Mouse (Mus musculus) CH12.LX (cell line): ENCODE results near the gene Postn. TPM values are rescaled to one million over a fixed set of nuclear protein-coding genes. Genes with fewer than 3 reads are reported as not detected.

Experiments used
- DNase-seq: peaks from one replicate; pipeline ENCODE4 v3.0.0-alpha.2; 2013; ENCODE audit errors: extremely low read depth
- H3K27ac ChIP-seq: 2 replicates; pipeline ENCODE4 v1.5.1; 2012; ENCODE audit warnings: low read depth, mild to moderate bottlenecking, control low read depth, moderate library complexity; ENCODE audit not compliant: insufficient read depth
- H3K27me3 ChIP-seq: replicated peaks from 2 replicates; pipeline ENCODE3; 2012; ENCODE audit warnings: inconsistent platforms
- H3K36me3 ChIP-seq, 2 experiments: replicated peaks in 1 of 2; 2 replicates each; pipeline versions ENCODE3 to v1.6.1; 2012; ENCODE audit warnings: inconsistent platforms in 1 of 2, low read length in 1 of 2, mild to moderate bottlenecking in 1 of 2, mixed read lengths in 1 of 2, moderate library complexity in 1 of 2; ENCODE audit not compliant: control insufficient read depth in 1 of 2, insufficient read depth in 1 of 2
- H3K4me1 ChIP-seq, 2 experiments: 2 replicates each; pipeline ENCODE4 v1.6.1; 2012; ENCODE audit warnings: inconsistent platforms in 1 of 2, moderate library complexity in 1 of 2; ENCODE audit not compliant: insufficient read depth in 2 of 2, control insufficient read depth in 1 of 2
- H3K4me2 ChIP-seq: 2 replicates; pipeline ENCODE4 v1.6.1; 2012; ENCODE audit warnings: low read depth, mild to moderate bottlenecking, control low read depth; ENCODE audit not compliant: poor library complexity, insufficient read depth, severe bottlenecking
- H3K4me3 ChIP-seq, 3 experiments: fragments of 150-350 bp in 1 of 3; sonication (generic) in 1 of 3; replicated peaks in 1 of 3; 2 replicates each; pipeline versions ENCODE3 to v1.5.1; 2011 to 2012; ENCODE audit warnings: low read depth in 2 of 3, low read length in 2 of 3, mild to moderate bottlenecking in 2 of 3, moderate library complexity in 2 of 3, control low read depth in 1 of 3, improper control_type of control experiment in 1 of 3, inconsistent platforms in 1 of 3, mixed read lengths in 1 of 3; ENCODE audit not compliant: poor library complexity in 1 of 3
- H3K79me2 ChIP-seq: replicated peaks from 2 replicates; pipeline ENCODE4 v1.6.1; 2012; ENCODE audit warnings: mild to moderate bottlenecking, moderate library complexity; ENCODE audit not compliant: control insufficient read depth, poor library complexity, insufficient read depth, severe bottlenecking; ENCODE audit errors: extremely low read depth
- H3K9ac ChIP-seq: 2 replicates; pipeline ENCODE4 v1.6.1; 2012; ENCODE audit warnings: low read depth, mild to moderate bottlenecking, control low read depth, moderate library complexity; ENCODE audit not compliant: insufficient read depth
- H3K9me3 ChIP-seq: replicated peaks from 2 replicates; pipeline ENCODE3; 2012; ENCODE audit warnings: low read length, inconsistent platforms, mixed read lengths
- CHD1 ChIP-seq: IDR thresholded peaks from 2 replicates; pipeline ENCODE4 v1.6.1; 2012; ENCODE audit warnings: low read depth, low read length, improper control_type of control experiment, inconsistent platforms
- CHD2 ChIP-seq: IDR thresholded peaks from 2 replicates; pipeline ENCODE4 v1.6.1; 2011; ENCODE audit warnings: low read length, improper control_type of control experiment
- CTCF ChIP-seq, 2 experiments: IDR thresholded peaks in 1 of 2; conservative IDR thresholded peaks in 1 of 2; 2 replicates each; pipeline ENCODE4 v1.5.1; 2011 to 2012; ENCODE audit warnings: low read depth in 2 of 2, low read length in 2 of 2, improper control_type of control experiment in 1 of 2, inconsistent platforms in 1 of 2, mild to moderate bottlenecking in 1 of 2, moderate library complexity in 1 of 2
- E2F4 ChIP-seq: IDR thresholded peaks from 2 replicates; pipeline ENCODE4 v1.6.1; 2011; ENCODE audit warnings: low read depth, low read length, improper control_type of control experiment; ENCODE audit not compliant: insufficient replicate concordance
- EP300 ChIP-seq: IDR thresholded peaks from 2 replicates; pipeline ENCODE4 v1.6.1; 2011; ENCODE audit warnings: low read length, improper control_type of control experiment
- ETS1 ChIP-seq: conservative IDR thresholded peaks from 2 replicates; pipeline ENCODE4 v1.6.1; 2012; ENCODE audit warnings: low read depth, mild to moderate bottlenecking, inconsistent platforms, low read length, improper control_type of control experiment, moderate library complexity
- JUND ChIP-seq: conservative IDR thresholded peaks from 2 replicates; pipeline ENCODE4 v1.6.1; 2011; ENCODE audit warnings: low read depth, low read length, improper control_type of control experiment
- MAFK ChIP-seq: IDR thresholded peaks from 2 replicates; pipeline ENCODE4 v1.6.1; 2011; ENCODE audit warnings: low read length, improper control_type of control experiment; ENCODE audit not compliant: insufficient replicate concordance
- MYC ChIP-seq: IDR thresholded peaks from 2 replicates; pipeline ENCODE4 v1.6.1; 2011; ENCODE audit warnings: low read depth, mild to moderate bottlenecking, improper control_type of control experiment, low read length
- RAD21 ChIP-seq: IDR thresholded peaks from 2 replicates; pipeline ENCODE4 v1.6.1; 2011; ENCODE audit warnings: low read depth, mild to moderate bottlenecking, low read length, improper control_type of control experiment, moderate library complexity
- RCOR1 ChIP-seq: conservative IDR thresholded peaks from 2 replicates; pipeline ENCODE4 v1.6.1; 2012; ENCODE audit warnings: low read depth, mild to moderate bottlenecking, inconsistent platforms, low read length, improper control_type of control experiment
- SIN3A ChIP-seq: IDR thresholded peaks from 2 replicates; pipeline ENCODE4 v1.6.1; 2012; ENCODE audit warnings: low read length, improper control_type of control experiment, inconsistent platforms
- TBP ChIP-seq: conservative IDR thresholded peaks from 2 replicates; pipeline ENCODE4 v1.6.1; 2011; ENCODE audit warnings: low read depth, low read length, improper control_type of control experiment
- ZC3H11A ChIP-seq: IDR thresholded peaks from 2 replicates; pipeline ENCODE4 v1.6.1; 2012; ENCODE audit warnings: low read depth, mild to moderate bottlenecking, inconsistent platforms, low read length, improper control_type of control experiment
- ZMIZ1 ChIP-seq: IDR thresholded peaks from 2 replicates; pipeline ENCODE4 v1.6.1; 2012; ENCODE audit warnings: low read depth, mild to moderate bottlenecking, inconsistent platforms, low read length, improper control_type of control experiment
- ZNF384 ChIP-seq: IDR thresholded peaks from 2 replicates; pipeline ENCODE4 v1.6.1; 2012; ENCODE audit warnings: low read depth, low read length, improper control_type of control experiment, inconsistent platforms
- dilution Hi-C: fragments of 300-500 bp; cut with MboI; formaldehyde crosslinking; loops from 2 replicates; pipeline ENCODE4 v1.14.3; 2020; ENCODE audit warnings: low sequenced_read_pairs; ENCODE audit not compliant: extremely low pct_unique_long_range_greater_than_20kb, extremely low pct_ligation_motif_present
- in situ Hi-C: fragments of 300-500 bp; cut with MboI; formaldehyde crosslinking; loops from 3 replicates; pipeline ENCODE4 v1.14.3; 2019; ENCODE audit warnings: low sequenced_read_pairs, low pct_ligation_motif_present, low pct_unique_long_range_greater_than_20kb, mixed read lengths
- polyA plus RNA-seq: library from polyadenylated mRNA; unstranded; fragments of >175 nt; gene quantifications from 2 replicates; pipeline ENCODE4 v1.2.1, GENCODE M21; 2012; ENCODE audit warnings: low read depth; ENCODE audit not compliant: insufficient read length
- total RNA-seq, 2 experiments: library from RNA; depleted of rRNA; stranded (reverse); fragments of 300-350 nt in 1 of 2; fragments of >200 nt in 1 of 2; gene quantifications; 2 replicates each; pipeline ENCODE4 v1.2.3; 2012 to 2014

Gene Postn
- total and polyA plus RNA-seq, 3 experiments, result 0.59 to 2.6 (median 2.3) TPM

- Histone ChIP-seq H3K27me3 (no peaks in the 10 kb centered on the region), H3K9ac (no peak overlapping the region), H3K27ac (no peak overlapping the region), H3K9me3 (no peaks in the 10 kb centered on the region), H3K4me2 (no peak overlapping the region), H3K79me2 (no peaks in the 10 kb centered on the region), H3K4me3 (no peak overlapping the region), H3K4me1 (peaks cover 0 to 8% of the 10 kb centered on the region in 2 experiments; a peak in 2 of 4 replicates), H3K36me3 (no peaks in the 10 kb centered on the region)
- in situ Hi-C loops, result no loop called here
- dilution Hi-C loops, result no loop called here
- TF ChIP-seq TBP (no peak), CTCF (conservative IDR thresholded peaks at IDR 0.05 in 1 of 2, IDR thresholded peaks at IDR 0.05 in 1 of 2; ENCODE audit: low read depth in 2 of 2, low read length in 2 of 2) (no peak), SIN3A (no peak), MYC (no peak), RAD21 (no peak), E2F4 (no peak), ZC3H11A (no peak), EP300 (no peak), JUND (no peak), CHD2 (no peak), CHD1 (no peak), ZMIZ1 (no peak), ZNF384 (no peak), ETS1 (no peak), MAFK (no peak), RCOR1 (no peak)
- no peak for DNase-seq
Observed at GRCm38 (mm10) chr3:54436373-54436964, 75.6 kb downstream of the Postn start.

Other genes with a start within 250 kb of the Postn start
- gene Trpc4, start 205.1 kb upstream of the Postn start, total RNA-seq (2012; rRNA removed), result not detected in 2 replicates
- gene Trpc4, start 205.1 kb upstream of the Postn start, total RNA-seq (2014; rRNA removed), result not detected in 2 replicates
- not detected in 2 replicates for gene Trpc4, start 205.1 kb upstream of the Postn start, polyA plus RNA-seq